Mouse (Mus musculus): ENCODE data around the gene Ptgds.

Gene Ptgds

DNA sequence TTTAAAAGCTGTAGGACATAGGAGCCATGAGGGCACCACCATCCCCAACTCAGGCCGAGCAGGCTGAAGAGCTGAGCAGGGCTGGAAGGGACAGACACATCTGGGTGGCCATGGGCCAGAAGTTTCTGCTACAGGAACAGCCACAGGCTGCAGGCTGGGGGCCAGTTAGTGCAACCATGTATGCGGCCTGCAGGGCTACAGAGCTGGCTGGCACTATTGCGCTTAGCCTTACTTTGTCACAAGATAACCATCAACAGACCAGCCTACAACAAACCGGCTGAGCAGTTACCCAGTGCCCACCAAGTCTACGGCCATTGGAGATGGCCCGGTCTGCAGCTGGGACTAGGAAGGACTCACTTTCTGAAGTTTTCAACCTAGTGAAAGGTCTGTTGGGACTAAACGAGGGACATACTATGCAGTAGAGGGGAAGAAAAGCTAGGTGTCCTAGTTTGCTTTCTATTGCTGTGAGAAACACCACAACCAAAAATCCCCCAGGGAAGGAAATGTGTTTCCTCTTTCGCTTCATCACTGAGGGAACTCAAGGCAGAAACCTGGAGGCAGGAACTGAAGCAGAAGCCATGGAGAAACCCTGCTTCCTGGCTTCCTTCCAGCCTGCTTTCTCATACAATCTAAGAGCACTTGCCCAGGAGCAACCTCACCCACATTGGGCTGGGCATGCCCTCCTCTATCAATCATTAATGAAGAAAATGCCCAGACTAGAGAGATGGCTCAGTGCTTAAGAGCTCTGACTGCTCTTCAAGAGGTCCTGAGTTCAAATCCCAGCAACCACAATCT is 18.8 kb downstream of the Ptgds start:
- no peak for DNase-seq (ENCODE audit: low read depth)

DNA sequence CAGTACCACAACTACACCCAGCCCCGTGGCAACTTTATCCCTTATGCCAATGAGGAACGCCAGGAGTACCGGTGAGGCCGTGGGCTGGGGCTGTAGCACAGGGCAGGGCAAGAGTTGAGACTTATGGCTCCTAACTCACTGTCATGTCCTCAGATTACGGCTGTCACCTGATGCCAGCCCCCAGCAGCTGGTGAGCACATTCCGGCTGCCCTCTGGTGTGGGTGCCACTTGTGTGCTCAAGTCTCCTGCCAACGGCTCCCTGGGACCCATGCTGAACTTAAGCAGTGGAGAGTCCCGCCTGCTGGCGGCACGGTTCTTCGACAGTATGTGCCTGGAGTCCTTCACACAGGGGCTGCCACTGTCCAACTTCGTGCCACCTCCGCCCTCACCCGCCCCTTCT is 27.2 kb downstream of the Ptgds start:
- DNase-seq (ENCODE audit: low read depth) = no peak

DNA sequence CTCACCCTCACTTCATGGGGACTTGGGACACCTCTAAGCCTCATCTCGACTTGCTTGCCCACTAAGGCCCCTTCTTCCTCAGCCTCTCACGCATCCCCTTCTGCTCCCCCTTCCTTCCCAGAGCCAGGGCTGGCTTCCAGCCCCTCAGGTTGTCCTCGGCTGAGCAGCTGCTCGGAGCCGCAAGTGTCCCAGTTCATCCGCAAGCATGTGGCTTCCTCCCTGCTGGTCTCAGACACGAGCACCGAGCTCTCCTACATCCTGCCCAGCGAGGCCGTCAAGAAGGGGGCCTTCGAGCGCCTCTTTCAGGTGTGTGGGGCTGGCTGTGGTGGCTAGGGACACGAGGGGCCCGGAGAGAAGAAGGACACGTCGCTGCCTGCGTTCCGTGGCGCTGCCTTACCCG is 28.8 kb downstream of the Ptgds start:
- DNase-seq (ENCODE audit: low read depth) = no peak

DNA sequence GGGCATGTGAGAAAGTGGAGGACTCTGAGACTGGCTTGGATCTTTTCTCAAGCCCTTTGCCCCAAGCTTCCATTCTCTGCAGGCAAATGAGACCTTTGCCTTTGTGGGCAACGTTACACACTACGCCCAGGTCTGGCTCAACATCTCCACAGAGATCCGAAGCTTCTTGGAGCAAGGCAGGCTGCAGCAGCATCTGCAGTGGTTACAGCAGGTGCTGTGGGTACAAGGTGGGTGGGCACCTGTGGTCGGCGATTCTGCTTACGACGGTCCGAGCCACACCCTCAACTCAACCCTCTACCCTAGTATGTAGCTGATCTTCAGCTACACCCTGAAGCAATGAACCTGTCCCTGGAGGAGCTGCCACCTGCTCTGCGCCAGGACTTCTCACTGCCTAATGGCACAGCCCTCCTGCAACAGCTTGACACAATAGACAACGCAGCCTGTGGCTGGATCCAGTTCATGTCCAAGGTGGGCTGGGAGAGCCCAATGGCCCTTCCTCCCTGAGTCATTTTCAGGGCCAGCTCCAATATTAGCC is 33.5 kb downstream of the Ptgds start:
- no peak for DNase-seq (ENCODE audit: low read depth)

DNA sequence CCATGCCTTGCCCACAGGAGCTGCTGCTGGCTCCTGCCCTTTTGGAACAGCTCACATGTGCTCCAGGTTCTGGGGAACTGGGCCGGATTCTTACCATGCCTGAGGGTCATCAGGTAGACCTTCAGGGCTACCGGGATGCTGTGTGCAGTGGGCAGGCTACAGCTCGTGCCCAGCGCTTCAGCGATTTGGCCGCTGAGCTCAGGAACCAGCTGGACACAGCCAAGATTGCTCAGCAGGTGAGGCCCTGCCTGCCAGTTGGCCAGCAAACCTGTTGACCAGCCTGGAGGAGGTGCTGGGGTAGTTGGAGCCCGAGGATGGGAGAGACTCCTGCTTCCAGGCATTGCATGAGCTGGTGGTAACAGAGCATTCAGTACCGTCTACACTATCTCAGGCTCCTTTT is 35.6 kb downstream of the Ptgds start:
- no peak for DNase-seq (ENCODE audit: low read depth)

DNA sequence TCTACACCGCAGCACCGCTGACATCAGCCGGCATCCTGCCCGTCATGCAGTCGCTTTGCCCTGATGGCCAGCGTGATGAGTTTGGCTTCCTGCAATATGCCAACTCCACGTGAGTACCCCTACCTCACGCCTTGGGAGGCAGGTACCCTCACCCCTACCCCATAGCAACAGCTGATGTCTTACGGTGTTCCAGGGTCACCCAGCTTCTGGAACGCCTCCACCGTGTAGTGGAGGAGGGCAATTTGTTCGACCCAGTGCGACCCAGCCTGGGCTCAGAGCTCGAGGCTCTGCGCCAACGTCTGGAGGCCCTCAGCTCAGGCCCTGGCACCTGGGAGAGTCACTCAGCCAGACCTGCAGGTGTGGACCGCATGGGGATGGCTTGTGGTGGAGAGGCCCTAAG is 36.7 kb downstream of the Ptgds start:
- no peak for DNase-seq (ENCODE audit: low read depth)

DNA sequence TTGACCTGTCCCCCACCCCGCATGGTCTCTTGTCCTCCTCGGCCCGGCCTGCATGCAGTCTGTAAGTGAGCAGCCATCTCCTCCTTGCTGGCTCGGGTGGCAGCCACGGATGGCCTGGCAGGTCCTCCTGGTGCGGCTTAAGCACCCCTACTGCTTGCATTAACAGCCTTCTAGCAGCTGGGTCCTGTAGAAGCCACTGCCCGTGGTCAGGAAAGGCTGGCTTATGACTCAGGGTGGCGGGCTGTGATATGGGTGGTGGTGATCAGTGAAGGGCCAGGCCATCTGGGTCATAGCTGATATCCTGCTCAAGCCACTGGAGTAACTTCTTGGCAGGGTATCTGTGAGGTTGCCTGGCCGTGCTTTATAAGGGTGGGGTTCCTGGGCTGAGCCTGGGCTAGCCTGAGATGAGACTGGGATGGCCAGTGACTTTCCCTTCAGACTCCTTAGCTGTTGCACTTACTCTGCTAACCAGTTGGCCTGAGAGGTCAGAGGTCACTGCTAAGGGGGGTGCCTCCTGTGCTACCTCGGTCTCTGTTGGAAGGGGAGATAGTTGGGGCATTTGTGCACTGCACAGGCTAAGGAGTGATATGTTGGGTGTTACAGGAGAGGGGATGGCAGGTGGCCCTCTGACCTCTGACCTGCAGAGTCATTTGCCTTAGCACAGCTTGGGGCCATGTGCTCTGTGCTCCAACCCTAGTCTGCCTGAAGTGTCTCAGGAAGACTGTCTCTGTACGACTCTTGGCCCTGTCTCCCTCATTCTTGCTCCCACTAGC is 37.3 kb downstream of the Ptgds start:
- no peak for DNase-seq (ENCODE audit: low read depth)

DNA sequence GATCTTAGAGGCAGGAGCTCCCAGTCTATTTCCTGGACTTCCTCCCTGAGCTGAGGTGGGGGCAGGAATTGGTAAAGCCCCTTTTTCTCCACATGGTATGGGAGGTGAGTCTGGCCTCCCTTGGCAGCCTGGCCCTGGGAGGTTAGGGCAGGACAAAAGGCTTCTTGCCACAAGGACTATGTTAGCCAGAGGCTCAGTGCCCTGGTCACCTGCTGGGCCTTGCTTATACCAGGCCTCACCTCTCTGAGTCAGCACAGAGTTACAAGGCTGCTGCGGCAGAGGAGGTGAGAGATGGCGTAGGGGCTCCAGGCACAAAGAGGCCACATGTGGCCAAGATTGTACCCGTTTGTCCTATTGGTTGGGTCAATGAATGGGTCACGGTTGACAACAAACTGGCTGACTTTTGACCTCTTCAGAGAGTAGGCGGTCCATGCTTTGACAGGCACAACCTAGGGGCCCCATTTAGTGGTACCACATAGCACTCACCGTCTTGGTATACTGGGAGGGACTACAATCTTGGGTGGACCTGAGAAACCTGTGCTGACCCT is 38.5 kb downstream of the Ptgds start:
- DNase-seq (ENCODE audit: low read depth) = no peak

DNA sequence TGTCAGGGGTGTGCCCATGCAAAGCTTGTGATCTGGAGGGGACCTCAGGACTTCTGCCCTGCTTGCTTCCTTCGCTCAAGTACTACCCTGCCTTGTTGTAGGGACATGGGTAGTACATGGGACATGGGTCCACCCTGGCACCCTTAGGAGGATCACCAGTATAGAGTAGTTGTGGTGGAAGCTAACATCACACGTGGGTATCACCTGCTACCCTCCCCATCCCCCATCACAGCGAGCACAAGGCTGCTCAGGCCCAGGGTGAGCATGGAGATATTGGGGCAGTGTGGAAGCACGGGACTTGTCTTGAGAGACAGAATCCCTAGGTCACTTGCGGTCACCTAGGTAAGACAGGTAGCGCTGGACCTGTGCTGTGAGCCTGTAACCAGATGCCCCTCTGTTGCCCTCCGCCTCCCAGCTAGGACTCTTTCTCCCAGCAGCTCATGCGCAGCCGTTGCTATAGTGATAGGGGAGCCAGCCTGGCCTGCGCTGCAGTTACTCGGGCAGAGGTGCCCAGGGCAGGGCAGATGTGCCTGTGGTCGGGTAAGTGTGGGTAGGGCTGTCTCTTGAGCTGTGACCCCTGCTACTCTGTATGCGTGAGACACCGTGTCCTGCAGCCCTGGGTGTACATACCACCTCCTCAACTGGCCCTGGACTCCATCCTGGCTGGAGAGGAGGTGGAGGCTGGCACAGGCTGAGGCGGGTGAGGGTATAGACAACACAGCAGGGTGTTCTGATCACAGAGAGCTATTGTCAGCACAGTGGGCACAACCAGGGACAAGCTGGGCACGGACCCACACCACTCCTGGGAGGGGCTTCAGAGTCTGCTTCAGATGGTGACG is 39.2 kb downstream of the Ptgds start:
- no peak for DNase-seq (ENCODE audit: low read depth)

DNA sequence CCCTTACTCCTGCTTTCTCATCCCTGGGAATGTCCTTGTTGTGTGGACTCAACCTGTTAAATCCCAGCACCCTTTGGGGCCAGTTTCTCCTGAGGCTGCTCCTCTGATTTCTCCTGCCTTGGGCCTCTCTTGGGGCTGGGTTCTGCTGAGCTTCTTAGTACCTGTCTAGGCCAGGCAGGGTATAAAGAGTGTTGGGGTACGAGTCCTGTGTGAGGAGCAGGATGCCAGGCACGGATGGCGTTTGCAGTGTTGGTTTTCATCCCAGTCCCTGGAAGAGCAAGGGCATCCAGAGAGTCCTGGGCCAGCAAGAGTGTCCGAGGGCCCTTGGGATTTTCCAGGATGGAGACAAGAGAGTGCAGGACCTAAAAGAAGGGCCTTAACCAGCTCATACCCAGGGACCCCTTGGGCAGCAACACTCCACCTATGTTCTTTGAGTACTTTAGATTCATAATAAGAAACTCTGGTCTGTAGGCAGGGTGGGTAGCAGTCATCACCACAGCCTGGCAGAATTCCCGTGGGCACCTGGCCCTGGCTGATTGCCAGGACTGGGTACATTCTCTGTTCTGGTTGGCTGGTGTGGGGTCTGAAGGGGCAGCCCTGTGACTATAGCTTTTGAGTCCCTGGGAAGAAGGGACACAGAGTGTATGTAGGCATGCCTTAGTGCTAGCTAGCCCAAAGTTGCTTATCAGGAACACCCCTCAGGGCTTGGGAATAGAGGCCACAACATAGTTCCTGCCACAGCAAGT is 40.2 kb downstream of the Ptgds start:
- peak; percentile 36 for DNase-seq (ENCODE audit: low read depth)

DNA sequence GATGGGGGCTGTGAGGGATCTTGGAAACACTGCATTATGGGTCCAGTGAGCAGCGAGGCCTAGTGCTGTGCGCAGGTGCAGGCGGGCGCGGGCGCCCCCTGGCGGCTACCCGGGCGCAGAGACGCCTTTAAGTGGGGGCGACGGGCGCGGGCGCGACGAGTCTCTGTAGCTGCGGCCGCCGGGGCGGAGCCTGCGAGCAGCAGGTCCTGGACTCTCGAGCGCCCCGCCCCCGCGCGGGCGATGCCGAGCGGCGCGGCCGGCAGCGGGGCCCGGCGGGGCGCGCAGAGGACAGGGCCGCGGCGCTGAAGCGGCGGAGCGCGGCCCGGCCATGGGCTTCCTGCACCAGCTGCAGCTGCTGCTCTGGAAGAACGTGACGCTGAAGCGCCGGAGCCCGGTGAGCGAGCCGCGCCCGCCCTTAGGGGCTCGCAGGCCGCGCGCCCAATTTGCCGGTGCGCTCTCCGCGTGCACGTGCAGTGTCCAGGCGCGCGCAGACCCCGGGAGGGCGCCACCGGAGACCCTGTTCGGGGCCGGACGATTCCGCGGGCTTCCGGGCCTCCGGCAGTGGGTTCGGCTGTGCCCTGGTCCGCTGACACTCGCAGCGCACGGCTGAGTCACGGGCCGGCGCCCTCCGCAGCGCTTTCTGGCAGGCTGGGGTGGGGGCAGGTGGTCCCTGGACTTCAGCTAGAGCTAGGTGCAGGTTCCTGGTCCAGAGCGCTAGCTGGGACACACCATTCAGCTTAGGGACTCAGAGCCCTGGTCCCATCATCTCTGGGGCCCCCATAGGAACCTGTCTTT is 41.2 kb downstream of the Ptgds start, which contains the start of gene Abca2:
Gene Abca2, plus strand, starts transcription at position 262 of the 795 bp plus-strand sequence.
- peak; percentile 95 for DNase-seq (ENCODE audit: low read depth)

DNA sequence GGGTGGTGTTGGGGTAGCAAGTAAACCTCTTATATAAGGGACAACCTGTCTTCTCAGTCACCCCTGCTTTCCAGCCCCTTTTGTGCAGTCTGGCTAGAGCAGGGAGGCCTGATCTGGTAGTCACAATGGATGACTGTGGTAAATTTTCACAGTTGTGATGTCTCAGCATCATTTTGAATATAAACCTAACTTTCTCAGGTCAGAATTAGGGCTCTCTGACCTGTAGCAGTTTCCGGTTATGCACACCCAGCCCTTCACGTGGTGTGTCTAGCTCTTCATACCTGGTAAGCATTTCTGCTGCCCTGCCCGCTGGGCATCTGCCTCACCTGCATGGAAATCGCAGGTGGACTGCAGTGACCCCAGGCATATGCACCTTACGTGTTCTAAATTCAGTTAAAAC is 42.6 kb downstream of the Ptgds start:
- DNase-seq (ENCODE audit: low read depth) = no peak

DNA sequence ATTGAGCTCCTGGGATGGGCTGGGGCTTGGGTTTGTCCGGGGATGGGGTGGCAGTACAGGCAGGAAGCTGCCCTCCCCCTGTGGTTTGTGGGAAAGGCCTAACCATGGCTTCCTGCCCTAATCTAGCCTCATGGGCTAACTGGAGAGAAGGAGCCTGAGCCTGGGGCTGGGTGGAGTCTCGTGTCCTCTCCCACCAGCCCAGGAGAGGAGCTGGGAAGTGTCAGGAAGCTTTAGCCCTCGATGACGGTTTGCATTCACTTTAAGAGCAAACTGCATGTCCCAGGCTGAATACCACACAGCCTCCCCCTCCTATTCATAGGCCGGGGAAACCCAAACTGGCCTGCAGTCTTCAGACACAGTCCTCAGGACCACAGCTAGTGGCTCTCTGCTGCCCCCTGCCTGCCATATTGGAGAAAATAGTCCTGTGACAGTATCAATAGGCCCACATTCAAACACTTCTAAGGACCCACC is 43.1 kb downstream of the Ptgds start:
- peak; percentile 89 for DNase-seq (ENCODE audit: low read depth)

DNA sequence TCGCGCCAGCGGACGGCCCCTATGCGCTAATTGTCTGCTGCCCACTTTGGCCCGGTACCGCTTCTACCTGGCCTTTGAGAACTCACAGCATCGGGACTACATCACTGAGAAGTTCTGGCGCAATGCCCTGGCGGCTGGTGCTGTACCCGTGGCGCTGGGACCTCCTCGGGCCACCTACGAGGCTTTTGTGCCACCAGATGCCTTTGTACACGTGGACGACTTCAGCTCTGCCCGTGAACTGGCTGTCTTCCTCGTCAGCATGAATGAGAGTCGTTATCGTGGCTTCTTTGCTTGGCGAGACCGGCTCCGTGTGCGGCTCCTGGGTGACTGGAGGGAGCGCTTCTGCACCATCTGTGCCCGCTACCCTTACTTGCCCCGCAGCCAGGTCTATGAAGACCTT is 44.4 kb downstream of the Ptgds start:
- DNase-seq (ENCODE audit: low read depth) = no peak

DNA sequence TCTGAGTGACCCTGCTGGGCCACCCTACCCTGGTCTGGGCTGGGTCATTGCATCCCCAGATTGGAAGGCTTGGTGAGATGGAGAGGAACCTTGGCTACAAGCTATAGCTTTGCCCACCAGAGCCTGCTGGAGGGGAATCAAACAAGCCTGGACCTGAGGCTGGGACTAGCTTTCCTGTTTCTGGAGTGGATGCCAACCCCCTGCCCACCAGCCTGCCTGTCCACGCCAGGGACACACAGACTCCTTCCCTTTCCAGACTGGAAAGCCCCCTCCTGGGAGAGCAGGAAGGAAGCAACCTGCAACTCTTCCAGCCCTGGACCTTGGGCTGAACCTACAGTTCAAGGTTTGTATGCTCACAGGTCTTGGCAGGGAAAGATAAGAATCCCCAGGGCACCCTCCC is 46.2 kb downstream of the Ptgds start:
- peak; percentile 21 for DNase-seq (ENCODE audit: low read depth)

DNA sequence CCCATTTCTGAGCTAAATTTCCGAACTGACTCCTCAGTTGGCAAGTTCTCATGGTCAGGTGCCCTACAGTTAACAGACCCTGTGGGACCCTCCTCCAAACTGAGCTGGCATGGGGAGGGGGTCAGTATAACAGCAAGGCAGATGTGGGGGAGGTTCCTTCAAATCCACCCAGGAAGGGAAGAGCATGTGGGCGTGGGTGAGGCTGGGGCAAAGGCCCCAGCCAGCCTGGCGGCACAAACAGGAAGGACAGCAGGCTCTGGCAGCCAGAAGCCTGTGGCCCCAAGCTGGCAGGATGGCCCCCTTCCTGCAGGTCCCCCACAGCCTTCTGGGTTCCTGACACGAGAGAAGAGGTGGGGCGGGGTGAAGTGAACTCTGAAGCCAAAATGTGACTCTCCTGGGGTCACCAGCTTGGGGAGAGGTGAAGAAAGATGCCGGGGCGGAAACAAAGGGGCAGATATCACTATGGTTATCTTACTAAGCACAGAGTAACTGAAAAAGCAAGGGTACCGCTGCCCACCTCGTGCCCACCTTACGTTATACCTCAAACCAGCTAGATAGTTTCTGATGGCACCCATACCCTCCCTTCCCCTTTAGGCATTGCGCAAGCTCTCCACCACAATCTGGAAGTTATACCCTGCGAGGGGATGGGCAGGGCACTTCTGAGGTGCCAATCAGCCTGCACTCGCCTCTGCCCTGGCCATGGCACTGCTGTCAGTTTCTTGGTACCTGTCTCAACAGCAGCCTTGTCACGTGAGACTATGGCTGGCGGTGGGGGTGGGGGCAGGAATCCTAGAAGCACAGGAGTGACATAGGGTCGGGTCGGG is 47.0 kb downstream of the Ptgds start, which contains the start of gene Fut7:
Gene Fut7, plus strand, starts transcription at position 681 of the 824 bp plus-strand sequence.
- DNase-seq (ENCODE audit: low read depth) = peak; percentile 72

DNA sequence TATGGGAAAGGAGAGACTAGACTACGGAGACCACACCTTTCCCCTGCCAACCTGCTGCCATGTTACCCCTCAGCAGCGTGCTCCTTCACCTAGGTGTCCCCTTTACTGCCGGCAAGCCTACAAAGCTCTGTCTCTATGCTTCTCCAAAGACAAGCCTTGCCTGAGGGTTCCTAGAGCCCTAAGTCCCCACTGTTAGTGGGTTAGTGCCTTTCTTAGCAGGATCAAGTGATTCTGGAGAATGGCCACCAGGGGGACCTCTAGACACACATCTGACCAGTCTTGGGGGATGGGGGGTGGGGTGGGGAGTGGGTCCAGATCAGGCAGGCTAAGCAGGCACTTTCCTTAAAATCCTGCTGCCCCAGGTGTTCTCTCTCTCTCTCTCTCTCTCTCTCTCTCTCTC is 48.0 kb downstream of the Ptgds start:
- DNase-seq (ENCODE audit: low read depth) = peak; percentile 81

DNA sequence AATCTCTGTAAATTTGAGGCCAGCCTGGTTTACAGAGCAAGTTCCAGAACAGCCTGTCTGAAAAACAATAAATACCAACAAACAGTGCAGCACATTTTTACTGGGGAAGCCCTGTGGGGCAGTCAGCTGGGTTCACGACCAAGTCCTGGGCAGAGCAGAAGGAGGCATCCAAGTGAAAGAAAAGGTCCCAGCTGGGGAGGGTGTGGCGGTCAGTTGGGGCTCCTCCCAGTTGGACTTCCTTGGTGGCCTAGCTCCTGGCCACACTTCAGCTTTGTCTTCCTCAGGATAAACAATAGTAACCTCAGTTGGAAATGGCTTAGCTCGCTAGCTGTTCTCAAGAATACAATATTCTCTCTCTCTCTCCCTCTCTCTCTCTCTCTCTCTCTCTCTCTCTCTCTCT is 52.4 kb downstream of the Ptgds start:
- DNase-seq (ENCODE audit: low read depth) = no peak
